Mouse (Mus musculus) CH12.LX (cell line): ENCODE results near the gene Olfr603. TPM values are rescaled to one million over a fixed set of nuclear protein-coding genes. Genes with fewer than 3 reads are reported as not detected.

Experiments
- DNase-seq: peaks from one replicate; pipeline ENCODE4 v3.0.0-alpha.2; 2013; ENCODE audit errors: extremely low read depth
- H3K27ac ChIP-seq: 2 replicates; pipeline ENCODE4 v1.5.1; 2012; ENCODE audit warnings: low read depth, mild to moderate bottlenecking, control low read depth, moderate library complexity; ENCODE audit not compliant: insufficient read depth
- H3K27me3 ChIP-seq: replicated peaks from 2 replicates; pipeline ENCODE3; 2012; ENCODE audit warnings: inconsistent platforms
- H3K36me3 ChIP-seq, 2 experiments: replicated peaks in 1 of 2; 2 replicates each; pipeline versions ENCODE3 to v1.6.1; 2012; ENCODE audit warnings: inconsistent platforms in 1 of 2, low read length in 1 of 2, mild to moderate bottlenecking in 1 of 2, mixed read lengths in 1 of 2, moderate library complexity in 1 of 2; ENCODE audit not compliant: control insufficient read depth in 1 of 2, insufficient read depth in 1 of 2
- H3K4me1 ChIP-seq, 2 experiments: 2 replicates each; pipeline ENCODE4 v1.6.1; 2012; ENCODE audit warnings: inconsistent platforms in 1 of 2, moderate library complexity in 1 of 2; ENCODE audit not compliant: insufficient read depth in 2 of 2, control insufficient read depth in 1 of 2
- H3K4me2 ChIP-seq: 2 replicates; pipeline ENCODE4 v1.6.1; 2012; ENCODE audit warnings: low read depth, mild to moderate bottlenecking, control low read depth; ENCODE audit not compliant: poor library complexity, insufficient read depth, severe bottlenecking
- H3K4me3 ChIP-seq, 3 experiments: fragments of 150-350 bp in 1 of 3; sonication (generic) in 1 of 3; replicated peaks in 1 of 3; 2 replicates each; pipeline versions ENCODE3 to v1.5.1; 2011 to 2012; ENCODE audit warnings: low read depth in 2 of 3, low read length in 2 of 3, mild to moderate bottlenecking in 2 of 3, moderate library complexity in 2 of 3, control low read depth in 1 of 3, improper control_type of control experiment in 1 of 3, inconsistent platforms in 1 of 3, mixed read lengths in 1 of 3; ENCODE audit not compliant: poor library complexity in 1 of 3
- H3K79me2 ChIP-seq: replicated peaks from 2 replicates; pipeline ENCODE4 v1.6.1; 2012; ENCODE audit warnings: mild to moderate bottlenecking, moderate library complexity; ENCODE audit not compliant: control insufficient read depth, poor library complexity, insufficient read depth, severe bottlenecking; ENCODE audit errors: extremely low read depth
- H3K9ac ChIP-seq: 2 replicates; pipeline ENCODE4 v1.6.1; 2012; ENCODE audit warnings: low read depth, mild to moderate bottlenecking, control low read depth, moderate library complexity; ENCODE audit not compliant: insufficient read depth
- H3K9me3 ChIP-seq: replicated peaks from 2 replicates; pipeline ENCODE3; 2012; ENCODE audit warnings: low read length, inconsistent platforms, mixed read lengths
- CHD1 ChIP-seq: IDR thresholded peaks from 2 replicates; pipeline ENCODE4 v1.6.1; 2012; ENCODE audit warnings: low read depth, low read length, improper control_type of control experiment, inconsistent platforms
- CHD2 ChIP-seq: IDR thresholded peaks from 2 replicates; pipeline ENCODE4 v1.6.1; 2011; ENCODE audit warnings: low read length, improper control_type of control experiment
- GABPA ChIP-seq: IDR thresholded peaks from 2 replicates; pipeline ENCODE4 v1.6.1; 2012; ENCODE audit warnings: low read depth, low read length, improper control_type of control experiment, inconsistent platforms; ENCODE audit not compliant: insufficient replicate concordance
- KAT2A ChIP-seq: IDR thresholded peaks from 2 replicates; pipeline ENCODE4 v1.6.1; 2012; ENCODE audit warnings: low read length, improper control_type of control experiment, inconsistent platforms; ENCODE audit not compliant: insufficient replicate concordance
- MAX ChIP-seq: IDR thresholded peaks from 2 replicates; pipeline ENCODE4 v1.6.1; 2011; ENCODE audit warnings: low read length, improper control_type of control experiment
- NRF1 ChIP-seq: IDR thresholded peaks from 2 replicates; pipeline ENCODE4 v1.6.1; 2014; ENCODE audit warnings: low read depth, mild to moderate bottlenecking, inconsistent platforms, low read length, improper control_type of control experiment, moderate library complexity
- POLR2AphosphoS2 ChIP-seq: IDR thresholded peaks from 2 replicates; pipeline ENCODE4 v1.6.1; 2011; ENCODE audit warnings: low read depth, low read length, improper control_type of control experiment
- SMC3 ChIP-seq: IDR thresholded peaks from 2 replicates; pipeline ENCODE4 v1.6.1; 2011; ENCODE audit warnings: low read depth, low read length, improper control_type of control experiment
- USF2 ChIP-seq: conservative IDR thresholded peaks from 2 replicates; pipeline ENCODE4 v1.6.1; 2011; ENCODE audit warnings: low read depth, low read length, improper control_type of control experiment
- dilution Hi-C: fragments of 300-500 bp; cut with MboI; formaldehyde crosslinking; loops from 2 replicates; pipeline ENCODE4 v1.14.3; 2020; ENCODE audit warnings: low sequenced_read_pairs; ENCODE audit not compliant: extremely low pct_unique_long_range_greater_than_20kb, extremely low pct_ligation_motif_present
- in situ Hi-C: fragments of 300-500 bp; cut with MboI; formaldehyde crosslinking; loops from 3 replicates; pipeline ENCODE4 v1.14.3; 2019; ENCODE audit warnings: low sequenced_read_pairs, low pct_ligation_motif_present, low pct_unique_long_range_greater_than_20kb, mixed read lengths
- polyA plus RNA-seq: library from polyadenylated mRNA; unstranded; fragments of >175 nt; gene quantifications from 2 replicates; pipeline ENCODE4 v1.2.1, GENCODE M21; 2012; ENCODE audit warnings: low read depth; ENCODE audit not compliant: insufficient read length
- total RNA-seq, 2 experiments: library from RNA; depleted of rRNA; stranded (reverse); fragments of 300-350 nt in 1 of 2; fragments of >200 nt in 1 of 2; gene quantifications; 2 replicates each; pipeline ENCODE4 v1.2.3; 2012 to 2014

Olfr603 gene
- total and polyA plus RNA-seq, 3 experiments, result not detected

- no peak for DNase-seq
- Histone ChIP-seq H3K9ac (no peak overlapping the region), H3K4me1 (no peaks in the 10 kb centered on the region), H3K79me2 (no peaks in the 10 kb centered on the region), H3K27me3 (no peaks in the 10 kb centered on the region), H3K27ac (no peak overlapping the region), H3K36me3 (no peaks in the 10 kb centered on the region), H3K4me3 (no peak overlapping the region), H3K4me2 (no peak overlapping the region), H3K9me3 (no peaks in the 10 kb centered on the region)
- dilution Hi-C loops, result no loop called here
- TF ChIP-seq NRF1 (no peak), KAT2A (no peak)
- in situ Hi-C loops, result no loop called here
Measured at GRCm38 (mm10) chr7:103398981-103399380, 13.0 kb upstream of the Olfr603 start.

GRCm38 (mm10) chr7:103397758-103398157 is 11.8 kb upstream of the Olfr603 start:
- no peaks in the 10 kb centered on the region for H3K27me3 ChIP-seq
- H3K4me1 ChIP-seq, result no peaks in the 10 kb centered on the region
- no peaks in the 10 kb centered on the region for H3K79me2 ChIP-seq
- H3K4me3 ChIP-seq, result no peak overlapping the region
- no peak for DNase-seq
- H3K36me3 ChIP-seq, result no peaks in the 10 kb centered on the region
- in situ Hi-C loops, result no loop called here
- H3K9ac ChIP-seq, result no peak overlapping the region
- no peak overlapping the region for H3K4me2 ChIP-seq
- TF ChIP-seq CHD2, result no peak
- H3K27ac ChIP-seq, result no peak overlapping the region
- H3K9me3 ChIP-seq, result no peaks in the 10 kb centered on the region
- dilution Hi-C loops, result no loop called here

- DNase-seq, result no peak
- no peak within 1 kb of the TSS for H3K4me3 ChIP-seq
- TF ChIP-seq POLR2AphosphoS2 (no peak), MAX (no peak), USF2 (no peak), SMC3 (no peak), CHD1 (no peak), GABPA (no peak), KAT2A (no peak)
- TF ChIP-seq, all 38 proteins: peak for 0
- no peaks in the 10 kb centered on the region for H3K27me3 ChIP-seq
- no peak within 1 kb of the TSS for H3K27ac ChIP-seq
- H3K79me2 ChIP-seq, result no peaks in the 10 kb centered on the region
- dilution Hi-C loops (no loop called here), in situ Hi-C loops (no loop called here)
- no peaks in the 10 kb centered on the region for H3K36me3 ChIP-seq
- no peak within 1 kb of the TSS for H3K4me2 ChIP-seq
- no peak within 1 kb of the TSS for H3K9ac ChIP-seq
- no peaks in the 10 kb centered on the region for H3K9me3 ChIP-seq
- H3K4me1 ChIP-seq, result no peaks in the 10 kb centered on the region
Measured at GRCm38 (mm10) chr7:103362555-103362954, 23.4 kb downstream of the Olfr603 start, which contains the start of gene Olfr601. Gene Olfr601 (minus strand): TSS chr7:103362655.
